Comparison of ENCODE assay signal across 16 mouse cellular contexts in genomic region chr16:73067782-73068181, GRCm38 (mm10).
DNase-seq lines count a peak whose midpoint lies in the region; ATAC-seq lines count a peak whose summit lies in the region.
"Had no signal": no experiment of that assay in that cellular context is flagged by ENCODE, and none has a peak within 500 bp of the region (broad histone marks: within the 10 kb centered on the region; RNA-seq: fewer than 3 reads in every experiment).

No protein-coding gene starts in this region.

- peak; percentile 24 for DNase-seq in kidney, adult 11 months
- peak; percentile 39 to 51 for DNase-seq in kidney, postnatal 36 days
- no peak for DNase-seq in adrenal gland, postnatal 36 days
- DNase-seq in left cerebral cortex, adult 8-10 months (ENCODE audit: low spot score in 2 of 2), result no peak
- DNase-seq in thymus, postnatal 4 days, result no peak
- DNase-seq: adrenal gland, postnatal 10 days; cerebellum, adult 11-12 months; cerebellum, adult 9-10 months; cerebellum, postnatal 25 days; gastrocnemius, adult 2 months; gastrocnemius, postnatal 25 days; heart, postnatal 36 days had no signal

- H3K4me2 ChIP-seq in kidney, embryonic 14.5 days (replicated peaks; ENCODE audit: low read depth, low read length), result no peak overlapping the region
- H3K4me2 ChIP-seq in kidney, embryonic 16.5 days (replicated peaks; ENCODE audit: low read depth, low read length), result no peak overlapping the region
- H3K4me2 ChIP-seq: heart, embryonic 13.5 days had no signal

- no peaks in the 10 kb centered on the region for H3K36me3 ChIP-seq in kidney, embryonic 14.5 days (ENCODE audit: control insufficient read depth, insufficient read depth, low read length)
- H3K36me3 ChIP-seq in kidney, embryonic 16.5 days (ENCODE audit: insufficient read depth, low read length), result no peaks in the 10 kb centered on the region
- H3K36me3 ChIP-seq: heart, embryonic 13.5 days had no signal

- H3K27ac ChIP-seq in kidney, embryonic 14.5 days (ENCODE audit: low read depth, low read length), result no peak overlapping the region
- no peak overlapping the region for H3K27ac ChIP-seq in kidney, embryonic 16.5 days (ENCODE audit: low read length)
- H3K27ac ChIP-seq: gastrocnemius, adult 2 months; heart, embryonic 13.5 days had no signal

- no peaks in the 10 kb centered on the region for H3K9me3 ChIP-seq in kidney, embryonic 14.5 days (ENCODE audit: control insufficient read depth, low read length)
- H3K9me3 ChIP-seq in kidney, embryonic 16.5 days (ENCODE audit: low read length), result no peaks in the 10 kb centered on the region
- H3K9me3 ChIP-seq: heart, embryonic 13.5 days had no signal

- no peak overlapping the region for H3K9ac ChIP-seq in kidney, embryonic 14.5 days (ENCODE audit: low read depth, low read length)
- H3K9ac ChIP-seq in kidney, embryonic 16.5 days (replicated peaks; ENCODE audit: low read length), result no peak overlapping the region
- H3K9ac ChIP-seq: heart, embryonic 13.5 days had no signal

- no peak overlapping the region for H3K4me3 ChIP-seq in kidney, embryonic 14.5 days (ENCODE audit: low read length)
- H3K4me3 ChIP-seq in kidney, embryonic 16.5 days (ENCODE audit: low read length), result no peak overlapping the region
- H3K4me3 ChIP-seq: gastrocnemius, adult 2 months; heart, embryonic 13.5 days had no signal

- 79% methylated on average over 7 of the region's 7 CpGs for WGBS in kidney, embryonic 14.5 days
- 80% methylated on average over 7 of the region's 7 CpGs for WGBS in kidney, embryonic 16.5 days

- ATAC-seq in kidney, embryonic 14.5 days (ENCODE audit: low FRiP score, low TSS enrichment), result no peak
- peak; percentile 70 for ATAC-seq in kidney, embryonic 16.5 days (ENCODE audit: low FRiP score, low TSS enrichment)
- ATAC-seq: forebrain, embryonic 14.5 days had no signal

- H3K4me1 ChIP-seq in kidney, embryonic 14.5 days (ENCODE audit: control insufficient read depth, insufficient read depth, low read length), result no peaks in the 10 kb centered on the region
- no peaks in the 10 kb centered on the region for H3K4me1 ChIP-seq in kidney, embryonic 16.5 days (ENCODE audit: insufficient read depth, low read length)
- H3K4me1 ChIP-seq: heart, embryonic 13.5 days had no signal

- H3K27me3 ChIP-seq in kidney, embryonic 14.5 days (ENCODE audit: control insufficient read depth, insufficient read depth, low read length), result no peaks in the 10 kb centered on the region
- H3K27me3 ChIP-seq in kidney, embryonic 16.5 days (ENCODE audit: insufficient read depth, low read length), result no peaks in the 10 kb centered on the region
- H3K27me3 ChIP-seq: heart, embryonic 13.5 days had no signal

Comparison
In these comparisons a context has a peak if more than half of its experiments do, and no peak if none do; other contexts are left out.
1. DNase-seq: peak in kidney, adult 11 months (single experiment) and kidney, postnatal 36 days (2 of 2); none in adrenal gland, postnatal 36 days (0 of 2), left cerebral cortex, adult 8-10 months (0 of 2) and thymus, postnatal 4 days (single experiment).